Mouse (Mus musculus) forebrain, embryonic 10.5 days (tissue): ENCODE data around the gene Arrdc1. TPM values are rescaled to one million over a fixed set of nuclear protein-coding genes. Genes with fewer than 3 reads are reported as not detected.
A peak's percentile ranks its signal among the peaks of the same experiment; 100 is the strongest.
"Not testable (repeated sequence)": the region's sequence is repeated elsewhere in the genome, so short reads cannot be mapped to it uniquely, and the experiment has no call there.

Experiments
- DNase-seq: peaks from one replicate; pipeline ENCODE4 v3.0.0-alpha.2; 2017; ENCODE audit warnings: low spot score; ENCODE audit errors: extremely low spot score
- H3K27ac ChIP-seq: fragments of 300-500 bp; sonication (generic); 2 replicates; pipeline ENCODE4 v1.5.1; 2016; ENCODE audit warnings: mild to moderate bottlenecking
- H3K27me3 ChIP-seq: fragments of 300-500 bp; sonication (generic); 2 replicates; pipeline ENCODE4 v1.6.1; 2016; ENCODE audit warnings: mild to moderate bottlenecking; ENCODE audit not compliant: poor library complexity, severe bottlenecking
- H3K36me3 ChIP-seq: fragments of 300-500 bp; sonication (generic); replicated peaks from 2 replicates; pipeline ENCODE4 v1.6.1; 2016; ENCODE audit warnings: mild to moderate bottlenecking, moderate library complexity
- H3K4me1 ChIP-seq: fragments of 300-500 bp; sonication (generic); 2 replicates; pipeline ENCODE4 v1.6.1; 2016
- H3K4me3 ChIP-seq: fragments of 300-500 bp; sonication (generic); 2 replicates; pipeline ENCODE4 v1.5.1; 2016; ENCODE audit warnings: mild to moderate bottlenecking, moderate library complexity
- H3K9me3 ChIP-seq: fragments of 300-500 bp; sonication (generic); 2 replicates; pipeline ENCODE4 v1.6.1; 2016; ENCODE audit warnings: mild to moderate bottlenecking, moderate library complexity
- WGBS: fragments of 180-500 bp; shearing (Covaris S2); methylation state at CpG from one replicate; pipeline ENCODE4 v1.1.7; 2016; 5-methylcytosine and 5-hydroxymethylcytosine counted together
- polyA plus RNA-seq: library from polyadenylated mRNA; unstranded; fragments of >200 nt; fragmentation: Nextera tagmentation; extraction: Ambion mirVana; gene quantifications from 2 replicates; pipeline ENCODE4 v1.2.1, GENCODE M21; 2016

Gene Arrdc1
- polyA plus RNA-seq, 1 experiment from 2014 or later, result 17.8 TPM

- peaks cover 15% of the 10 kb centered on the region for H3K27me3 ChIP-seq
- not testable (repeated sequence) for DNase-seq, H3K4me3 ChIP-seq, H3K36me3 ChIP-seq, H3K27ac ChIP-seq, H3K4me1 ChIP-seq, H3K9me3 ChIP-seq
- 56% methylated on average over 2 of the region's 2 CpGs for WGBS
Observed at GRCm38 (mm10) chr2:24944304-24944703, 9.3 kb upstream of the Arrdc1 start.

GRCm38 (mm10) chr2:24942092-24942491 lies 7.0 kb upstream of the Arrdc1 start:
- Histone ChIP-seq H3K27me3 (peaks cover 5% of the 10 kb centered on the region; the same call in 1 of the 2 replicates), H3K36me3 (no peaks in the 10 kb centered on the region), H3K4me1 (no peaks in the 10 kb centered on the region), H3K4me3 (no peak overlapping the region), H3K27ac (no peak overlapping the region), H3K9me3 (no peaks in the 10 kb centered on the region)
- WGBS, result 81% methylated on average over 4 of the region's 4 CpGs
- no peak for DNase-seq

- peak; percentile 21 for DNase-seq
- peak overlapping the region; percentile 82 for H3K27ac ChIP-seq
Observed at GRCm38 (mm10) chr2:24934441-24934963, 550 bp downstream of the Arrdc1 start.

GRCm38 (mm10) chr2:24929593-24929992 lies 5.5 kb downstream of the Arrdc1 start:
- no peaks in the 10 kb centered on the region for H3K9me3 ChIP-seq
- no peak overlapping the region for H3K4me3 ChIP-seq
- no peak for DNase-seq
- no peaks in the 10 kb centered on the region for H3K36me3 ChIP-seq
- 90% methylated on average over 5 of the region's 5 CpGs for WGBS
- H3K27me3 ChIP-seq, result peaks cover 14% of the 10 kb centered on the region
- peaks cover 11% of the 10 kb centered on the region for H3K4me1 ChIP-seq
- H3K27ac ChIP-seq, result no peak overlapping the region

More at GRCm38 (mm10) chr2:24934441-24934963, 550 bp downstream of the Arrdc1 start:
- peaks cover 25% of the 10 kb centered on the region for H3K27me3 ChIP-seq
- 5% methylated on average over 19 of the region's 19 CpGs for WGBS
- no peaks in the 10 kb centered on the region for H3K36me3 ChIP-seq
- peaks cover 21% of the 10 kb centered on the region for H3K4me1 ChIP-seq
- no peaks in the 10 kb centered on the region for H3K9me3 ChIP-seq
- H3K4me3 ChIP-seq, result peak overlapping the region; percentile 67

- H3K4me1 ChIP-seq, result peaks cover 6% of the 10 kb centered on the region
- H3K27me3 ChIP-seq, result peaks cover 9% of the 10 kb centered on the region
- DNase-seq, result no peak
- no peak overlapping the region for H3K4me3 ChIP-seq
- 64% methylated on average over 2 of the region's 2 CpGs for WGBS
- H3K36me3 ChIP-seq, result no peaks in the 10 kb centered on the region
- no peaks in the 10 kb centered on the region for H3K9me3 ChIP-seq
- no peak overlapping the region for H3K27ac ChIP-seq
Observed at GRCm38 (mm10) chr2:24929119-24929518, 5.9 kb downstream of the Arrdc1 start.

GRCm38 (mm10) chr2:24927810-24928479 lies 7.1 kb downstream of the Arrdc1 start:
- Histone ChIP-seq H3K4me1 (peaks cover 4% of the 10 kb centered on the region; the same call in 1 of the 2 replicates), H3K27me3 (no peaks in the 10 kb centered on the region), H3K27ac (0 out of 2 replicates have a peak overlapping the region, but pooled peaks have one; percentile 25), H3K9me3 (no peaks in the 10 kb centered on the region), H3K36me3 (no peaks in the 10 kb centered on the region), H3K4me3 (no peak overlapping the region)
- no peak for DNase-seq
- 68% methylated on average over 4 of the region's 4 CpGs for WGBS

GRCm38 (mm10) chr2:24926965-24927358 lies 8.1 kb downstream of the Arrdc1 start:
- no peaks in the 10 kb centered on the region for H3K9me3 ChIP-seq
- peaks cover 4% of the 10 kb centered on the region; the same call in 1 of the 2 replicates for H3K4me1 ChIP-seq
- no peaks in the 10 kb centered on the region for H3K36me3 ChIP-seq
- no peak for DNase-seq
- WGBS, result 85% methylated on average over 7 of the region's 7 CpGs
- no peak overlapping the region for H3K27ac ChIP-seq
- H3K27me3 ChIP-seq, result no peaks in the 10 kb centered on the region
- no peak overlapping the region for H3K4me3 ChIP-seq

GRCm38 (mm10) chr2:24926345-24926964 lies 8.6 kb downstream of the Arrdc1 start:
- Histone ChIP-seq H3K4me1 (peaks cover 4% of the 10 kb centered on the region; the same call in 1 of the 2 replicates), H3K9me3 (no peaks in the 10 kb centered on the region), H3K36me3 (no peaks in the 10 kb centered on the region), H3K27me3 (no peaks in the 10 kb centered on the region), H3K27ac (no peak overlapping the region), H3K4me3 (no peak overlapping the region)
- WGBS, result 86% methylated on average over 9 of the region's 9 CpGs
- no peak for DNase-seq

- H3K4me1 ChIP-seq, result peaks cover 4% of the 10 kb centered on the region; the same call in 1 of the 2 replicates
- no peaks in the 10 kb centered on the region for H3K9me3 ChIP-seq
- H3K36me3 ChIP-seq, result no peaks in the 10 kb centered on the region
- H3K27me3 ChIP-seq, result no peaks in the 10 kb centered on the region
- H3K4me3 ChIP-seq, result no peak overlapping the region
- no peak for DNase-seq
- 85% methylated on average over 8 of the region's 8 CpGs for WGBS
- no peak overlapping the region for H3K27ac ChIP-seq
Observed at GRCm38 (mm10) chr2:24925284-24925683, 9.8 kb downstream of the Arrdc1 start.

- Histone ChIP-seq H3K27ac (no peak overlapping the region), H3K9me3 (no peaks in the 10 kb centered on the region), H3K4me3 (no peak overlapping the region), H3K36me3 (no peaks in the 10 kb centered on the region), H3K4me1 (peaks cover 4% of the 10 kb centered on the region; the same call in 1 of the 2 replicates), H3K27me3 (no peaks in the 10 kb centered on the region)
- DNase-seq, result no peak
- 67% methylated on average over 2 of the region's 2 CpGs for WGBS
Observed at GRCm38 (mm10) chr2:24923561-24923960, 11.5 kb downstream of the Arrdc1 start.

GRCm38 (mm10) chr2:24919839-24920175 lies 15.2 kb downstream of the Arrdc1 start:
- H3K36me3 ChIP-seq, result peaks cover 15% of the 10 kb centered on the region
- peak overlapping the region; percentile 96 for H3K4me3 ChIP-seq
- H3K9me3 ChIP-seq, result no peaks in the 10 kb centered on the region
- WGBS, result 12% methylated on average over 8 of the region's 8 CpGs
- H3K27ac ChIP-seq, result peak overlapping the region; percentile 99
- no peak for DNase-seq
- H3K4me1 ChIP-seq, result peaks cover 12% of the 10 kb centered on the region
- no peaks in the 10 kb centered on the region for H3K27me3 ChIP-seq

GRCm38 (mm10) chr2:24918930-24919838 lies 15.9 kb downstream of the Arrdc1 start, which contains the start of gene Ehmt1:
Gene Ehmt1, minus strand, starts transcription at chr2:24919614.
- peak within 1 kb of the TSS; percentile 96 for H3K4me3 ChIP-seq
- under 1% methylated on average over 110 of the region's 112 CpGs for WGBS
- no peaks in the 10 kb centered on the region for H3K27me3 ChIP-seq
- H3K27ac ChIP-seq, result peak within 1 kb of the TSS; percentile 99
- H3K36me3 ChIP-seq, result peaks cover 21% of the 10 kb centered on the region
- DNase-seq, result peak; percentile 89
- H3K9me3 ChIP-seq, result no peaks in the 10 kb centered on the region
- H3K4me1 ChIP-seq, result peaks cover 12% of the 10 kb centered on the region
